Mouse (Mus musculus): ENCODE data around the gene Eif5b.

DNA sequence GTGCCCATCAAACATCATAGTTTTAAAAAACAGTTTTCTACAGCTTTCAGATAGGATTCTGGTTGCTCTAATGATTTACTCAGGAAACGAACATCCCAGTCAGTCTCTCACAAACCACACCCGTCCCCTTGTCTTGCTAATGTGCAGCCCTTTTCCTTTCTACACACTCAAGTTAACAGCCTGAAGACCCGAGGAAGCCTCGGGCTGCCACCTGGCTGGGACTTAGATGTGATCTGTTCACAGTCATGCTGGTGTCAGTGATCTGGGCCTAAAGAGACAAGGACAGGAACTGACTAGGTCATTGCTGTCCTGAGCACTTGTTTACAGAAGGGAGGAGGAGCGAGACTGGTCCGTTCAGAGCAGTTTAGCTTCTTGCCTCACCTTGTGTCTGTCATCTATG, 60.6 kb downstream of the Eif5b start:
- TF ChIP-seq CTCF (IDR thresholded peaks at IDR 0.05; ENCODE audit: extremely low read depth, insufficient read depth, low read length): no peak
- no peak for TF ChIP-seq POLR2A (IDR thresholded peaks at IDR 0.05; ENCODE audit: extremely low read depth, insufficient read depth, low read length)

Measured in cortical plate, adult 2 months (tissue).